8 mouse cellular contexts compared by ENCODE assay signal in genomic region chr7:28338108-28338998, GRCm38 (mm10). TPM values are rescaled to one million over a fixed set of nuclear protein-coding genes. Genes with fewer than 3 reads are reported as not detected.
DNase-seq lines count a peak whose midpoint lies in the region; ATAC-seq lines count a peak whose summit lies in the region.

Gene Supt5, minus strand, starts transcription at chr7:28338746.

- peak within 1 kb of the TSS; percentile 95 for H3K27ac ChIP-seq in heart, embryonic 10.5 days
- H3K27ac ChIP-seq in kidney, embryonic 15.5 days, result peak within 1 kb of the TSS; percentile 95

- WGBS in heart, embryonic 10.5 days, result under 1% methylated on average over 77 of the region's 77 CpGs
- under 1% methylated on average over 77 of the region's 77 CpGs for WGBS in kidney, embryonic 15.5 days

- H3K9ac ChIP-seq in kidney, embryonic 15.5 days, result peak within 1 kb of the TSS; percentile 97

- peak; percentile 99 for ATAC-seq in erythroblast, adult 5-6 weeks (replicated peaks; ENCODE audit: low FRiP score, poor library complexity, severe bottlenecking)
- ATAC-seq in kidney, embryonic 15.5 days (replicated peaks; ENCODE audit: low FRiP score), result peak; percentile 97
- ATAC-seq in monocyte, adult 5-6 weeks (replicated peaks; ENCODE audit: insufficient number of reproducible peaks, low FRiP score, low TSS enrichment, poor library complexity, severe bottlenecking), result peak; percentile 95

- H3K4me1 ChIP-seq in heart, embryonic 10.5 days, result peaks cover 25% of the 10 kb centered on the region
- peaks cover 37% of the 10 kb centered on the region for H3K4me1 ChIP-seq in kidney, embryonic 15.5 days

- H3K27me3 ChIP-seq in heart, embryonic 10.5 days (ENCODE audit: insufficient read depth, poor library complexity, severe bottlenecking), result no peaks in the 10 kb centered on the region
- no peaks in the 10 kb centered on the region for H3K27me3 ChIP-seq in kidney, embryonic 15.5 days

- peak; percentile 94 for DNase-seq in B cell, adult 2 months
- peak; percentile 99 for DNase-seq in brain, adult 2 months (ENCODE audit: low read depth, low spot score)
- DNase-seq in heart, embryonic 10.5 days (ENCODE audit: low spot score), result peak; percentile 98
- DNase-seq in liver, result peak; percentile 98
- peak; percentile 97 to 98 for DNase-seq in spleen, postnatal 4 days (ENCODE audit: low spot score in 2 of 2)

- peak within 1 kb of the TSS; percentile 74 for H3K4me2 ChIP-seq in kidney, embryonic 15.5 days

- peaks cover 17% of the 10 kb centered on the region for H3K36me3 ChIP-seq in heart, embryonic 10.5 days
- H3K36me3 ChIP-seq in kidney, embryonic 15.5 days, result peaks cover 6% of the 10 kb centered on the region

- no peaks in the 10 kb centered on the region for H3K9me3 ChIP-seq in heart, embryonic 10.5 days
- H3K9me3 ChIP-seq in kidney, embryonic 15.5 days (replicated peaks), result no peaks in the 10 kb centered on the region

- peak within 1 kb of the TSS; percentile 84 for H3K4me3 ChIP-seq in heart, embryonic 10.5 days
- peak within 1 kb of the TSS; percentile 84 for H3K4me3 ChIP-seq in kidney, embryonic 15.5 days (replicated peaks)

RNA-seq across cellular contexts. Expression of gene Supt5, which starts in this region (rescaled TPM):
- 15.9 and 18.6 TPM in 2 replicates for total RNA-seq in erythroblast, adult 5-6 weeks (2015; ENCODE audit: low replicate concordance)
- total RNA-seq in erythroblast, adult 5-6 weeks (2017; ENCODE audit: low replicate concordance), result 21.6 and 24.4 TPM in 2 replicates
- 88.5 and 90.7 TPM in 2 replicates for polyA plus RNA-seq in heart, embryonic 10.5 days (2016; fragmentation: Nextera tagmentation; extraction: Ambion mirVana)
- 91.0 and 104 TPM in 2 replicates for polyA plus RNA-seq in kidney, embryonic 15.5 days (2015; fragmentation: Nextera tagmentation; extraction: Ambion mirVana)
- total RNA-seq in monocyte, adult 5-6 weeks (2017), result 118 to 138 TPM (median 122 TPM) in 3 replicates

Comparison
In these comparisons a context has a peak if more than half of its experiments do, and no peak if none do; other contexts are left out.
1. Peak in every context shown above with its lines: DNase-seq, ATAC-seq, H3K4me3 ChIP-seq and H3K27ac ChIP-seq.